Mouse (Mus musculus) heart, adult 2 months (tissue): ENCODE data around the gene Ccl5.

Experiments
- CTCF ChIP-seq: fragments of 200-600 bp; IDR thresholded peaks from 2 replicates; pipeline ENCODE4 v1.8.1; 2022; ENCODE audit warnings: antibody characterized with exemption, mild to moderate bottlenecking, moderate library complexity
- EP300 ChIP-seq: fragments of 200-500 bp; IDR thresholded peaks from 2 replicates; pipeline ENCODE4 v1.6.1; 2011; ENCODE audit warnings: low read depth, low read length, control low read depth; ENCODE audit not compliant: insufficient read depth
- POLR2A ChIP-seq: fragments of 200-500 bp; IDR thresholded peaks from 2 replicates; pipeline ENCODE4 v1.6.1; 2011; ENCODE audit warnings: mild to moderate bottlenecking, low read depth, low read length, control low read depth; ENCODE audit not compliant: insufficient read depth

GRCm38 (mm10) chr11:83572834-83573233 is 42.5 kb upstream of the Ccl5 start:
- no peak for TF ChIP-seq POLR2A
- TF ChIP-seq CTCF = no peak
- no peak for TF ChIP-seq EP300
